Mouse (Mus musculus): ENCODE measurements around the gene Zscan21. TPM values are rescaled to one million over a fixed set of nuclear protein-coding genes. Genes with fewer than 3 reads are reported as not detected.
A peak's percentile ranks its signal among the peaks of the same experiment; 100 is the strongest.

Gene Zscan21
- total RNA-seq, 2 experiments from 2014 or later = 12.7 to 17.0 TPM

DNA sequence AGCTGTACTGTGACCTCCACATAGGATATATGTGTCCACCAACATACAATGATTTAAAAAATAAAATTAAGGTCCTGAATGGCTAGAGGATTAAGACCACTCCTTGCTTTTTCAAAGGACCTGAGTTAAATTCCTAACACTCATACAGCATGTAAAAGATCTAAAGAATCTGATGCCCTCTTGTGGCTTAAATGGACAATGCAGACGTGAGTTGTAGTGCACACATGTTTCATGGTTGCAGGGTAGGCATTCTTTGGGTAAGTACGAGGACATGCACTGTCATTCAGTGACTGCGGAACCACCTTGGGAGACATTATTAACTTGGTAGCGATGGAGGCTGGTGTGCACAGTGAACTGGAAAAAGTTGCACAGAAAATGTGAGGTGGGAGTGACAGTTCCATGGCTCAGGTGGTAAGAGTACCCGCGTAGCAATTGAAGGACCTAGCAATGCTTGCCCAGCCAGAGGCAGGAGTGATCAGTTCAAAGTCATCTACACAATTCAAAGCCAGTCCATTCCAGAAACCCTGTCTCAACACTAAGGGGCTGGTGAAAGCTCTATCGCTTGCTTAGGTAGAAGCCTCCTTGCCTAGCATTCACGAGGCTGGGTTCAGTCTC lies 21.3 kb downstream of the Zscan21 start:
- no peak for DNase-seq
- TF ChIP-seq CTCF (IDR thresholded peaks at IDR 0.05) = peak; percentile 65
- Histone ChIP-seq H3K27ac (no peak overlapping the region), H3K4me3 (no peak overlapping the region)
- intact Hi-C loops (cut with DNase I) = no loop called here

DNA sequence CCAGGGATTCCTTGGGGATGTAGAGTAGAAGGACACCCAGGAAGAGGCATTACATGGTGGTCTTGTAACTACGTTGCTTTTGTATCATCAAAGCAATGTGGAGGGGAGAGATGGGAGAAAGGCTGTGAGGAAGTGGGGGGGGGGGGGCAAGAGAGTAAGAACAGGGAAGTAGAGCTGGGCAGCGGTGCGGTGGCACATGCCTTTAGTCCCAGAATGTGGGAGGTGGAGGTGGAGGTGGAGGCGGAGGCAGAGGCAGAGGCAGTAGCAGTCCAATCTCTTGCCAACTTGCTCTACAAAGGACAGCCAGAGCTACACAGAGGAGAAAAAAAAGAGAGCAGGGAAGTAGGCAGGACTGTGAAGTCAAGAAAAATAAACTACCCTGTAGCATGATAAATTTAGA lies 21.9 kb downstream of the Zscan21 start:
- no peak overlapping the region for H3K27ac ChIP-seq
- no peak for DNase-seq
- TF ChIP-seq CTCF (IDR thresholded peaks at IDR 0.05) = no peak
- intact Hi-C loops (cut with DNase I) = no loop called here
- H3K4me3 ChIP-seq = no peak overlapping the region

DNA sequence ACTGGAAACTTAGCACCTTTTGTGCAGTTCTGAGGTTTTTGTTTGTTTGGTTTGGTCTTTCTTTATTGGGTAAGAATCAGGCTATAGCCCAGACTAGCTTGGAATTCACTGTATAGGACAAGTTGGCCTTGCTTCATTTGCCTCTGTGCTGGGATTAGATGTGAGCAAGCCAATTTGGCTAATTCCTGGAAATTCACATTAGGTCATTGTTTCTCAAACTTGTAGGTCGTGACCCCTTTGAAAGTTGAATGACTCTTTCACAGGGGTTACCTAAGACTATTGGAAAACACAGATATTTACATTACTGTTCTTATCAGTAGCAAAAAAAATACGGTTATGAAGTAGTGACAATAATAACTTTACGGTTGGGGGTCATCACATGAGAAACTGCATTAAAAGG lies 37.7 kb downstream of the Zscan21 start:
- H3K4me3 ChIP-seq = peak overlapping the region; percentile 84

DNA sequence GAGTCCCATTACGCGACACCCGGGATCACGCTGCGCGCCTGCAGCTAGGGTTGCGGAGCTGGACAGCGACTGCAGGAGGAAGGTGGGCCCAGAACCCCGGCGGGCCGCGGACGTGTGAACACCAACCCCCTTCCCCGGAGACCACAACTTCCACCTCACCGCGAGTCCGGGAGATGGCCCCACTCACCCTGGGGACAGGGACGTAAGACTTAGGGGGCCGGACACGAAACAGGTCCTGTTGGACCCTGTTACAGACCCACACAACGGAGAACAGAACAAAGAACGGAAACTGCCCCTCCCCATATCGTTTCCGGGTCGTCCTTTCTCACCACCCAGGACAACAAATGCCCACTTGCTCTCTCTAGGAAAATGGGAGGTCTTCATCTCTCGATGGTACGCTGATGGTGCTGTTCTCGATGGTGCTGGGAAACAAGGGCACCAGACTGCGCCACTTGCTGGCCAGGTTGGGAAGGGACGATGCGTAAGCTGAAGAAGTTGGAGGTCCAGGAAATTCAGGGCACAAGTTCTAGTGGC lies 38.8 kb downstream of the Zscan21 start, which contains the start of gene Zfp113:
Gene Zfp113 (minus strand): TSS at position 302 of the 534 bp plus-strand sequence.
- peak; percentile 88 for TF ChIP-seq CTCF (IDR thresholded peaks at IDR 0.05)
- peak; percentile 88 for DNase-seq
- intact Hi-C loops (cut with DNase I) = loop anchor here (1.0 to 5.0 kb wide), 2 partner anchors 38 to 68 kb away; partner anchors contain the start of gene Zkscan1
- Histone ChIP-seq H3K4me3 (peak within 1 kb of the TSS; percentile 84), H3K27ac (peak within 1 kb of the TSS; percentile 96)

More for the DNA sequence above, 37.7 kb downstream of the Zscan21 start:
- TF ChIP-seq CTCF (IDR thresholded peaks at IDR 0.05) = no peak
- no peak overlapping the region; the same call in 1 of the 2 replicates for H3K27ac ChIP-seq
- intact Hi-C loops (cut with DNase I) = no loop called here
- DNase-seq = no peak

DNA sequence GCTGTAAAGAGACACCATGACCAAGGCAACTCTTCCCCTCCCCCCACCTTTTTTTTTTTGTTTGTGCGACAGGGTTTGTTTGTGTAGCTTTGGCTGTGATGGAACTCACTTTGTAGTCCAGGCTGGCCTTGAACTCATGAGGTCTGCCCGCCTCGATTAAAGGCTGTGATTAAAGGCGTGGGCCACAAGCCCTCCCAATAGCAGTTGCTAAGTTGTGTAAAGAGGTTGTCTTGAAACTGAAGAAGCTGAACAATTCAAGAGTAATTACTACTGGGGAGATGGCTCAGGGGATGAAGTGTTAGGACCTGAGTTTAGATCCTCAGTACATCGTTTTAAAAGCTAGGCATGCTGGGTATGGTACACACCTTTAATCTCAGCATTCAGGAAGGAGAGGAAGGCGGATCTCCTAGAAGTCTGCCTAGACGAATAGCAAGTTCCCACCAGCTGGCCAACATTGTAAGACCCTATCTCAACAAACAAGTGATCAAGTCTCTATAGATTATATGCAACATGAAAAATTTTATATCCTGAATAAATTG lies 43.6 kb downstream of the Zscan21 start:
- intact Hi-C loops (cut with DNase I) = no loop called here
- no peak for DNase-seq
- peak overlapping the region; percentile 83 for H3K27ac ChIP-seq
- H3K4me3 ChIP-seq = peak overlapping the region; percentile 87
- TF ChIP-seq CTCF (IDR thresholded peaks at IDR 0.05) = no peak

DNA sequence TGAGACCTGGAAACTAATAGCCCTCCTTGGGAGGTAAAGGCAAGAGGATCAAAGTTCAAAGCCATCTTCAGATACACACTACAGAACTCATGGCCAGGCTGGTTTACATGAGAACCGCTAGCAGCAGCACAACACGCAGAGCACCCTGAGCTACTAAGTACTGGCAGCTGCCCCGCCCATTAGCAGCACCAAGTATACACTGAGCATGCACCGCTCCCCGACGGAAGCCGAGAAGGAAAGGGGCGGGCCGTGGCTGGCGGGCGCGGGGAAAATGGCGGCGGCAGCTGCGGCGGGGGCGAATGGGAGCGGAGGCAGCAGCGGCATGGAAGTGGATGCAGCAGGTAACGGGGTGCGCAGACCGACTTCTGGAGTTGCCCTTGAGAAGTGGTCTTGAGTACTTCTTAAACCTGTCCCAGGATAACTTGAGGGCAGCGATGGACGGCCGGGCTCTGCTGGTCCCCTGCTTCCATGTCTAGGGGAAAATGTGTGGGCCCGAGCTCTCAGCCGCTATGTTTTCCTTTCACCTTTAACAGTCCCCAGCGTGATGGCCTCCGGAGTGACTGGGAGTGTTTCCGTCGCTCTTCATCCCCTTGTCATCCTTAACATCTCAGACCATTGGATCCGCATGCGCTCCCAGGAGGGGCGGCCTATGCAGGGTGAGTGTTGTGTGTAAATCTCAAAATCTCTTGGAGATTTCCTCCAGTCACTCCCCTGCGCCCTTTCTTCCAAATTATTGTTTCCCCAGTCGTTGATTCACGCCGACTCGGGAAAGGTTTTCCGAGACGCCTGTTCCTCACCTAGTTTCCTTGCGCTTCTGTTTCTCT lies 44.4 kb downstream of the Zscan21 start, which contains the start of gene Cops6:
Gene Cops6 (plus strand): TSS at position 230 of the 824 bp plus-strand sequence.
- Histone ChIP-seq H3K4me3 (peak within 1 kb of the TSS; percentile 87), H3K27ac (peak within 1 kb of the TSS; percentile 83)
- peak; percentile 96 for DNase-seq
- no peak for TF ChIP-seq CTCF (IDR thresholded peaks at IDR 0.05)
- intact Hi-C loops (cut with DNase I) = no loop called here

DNA sequence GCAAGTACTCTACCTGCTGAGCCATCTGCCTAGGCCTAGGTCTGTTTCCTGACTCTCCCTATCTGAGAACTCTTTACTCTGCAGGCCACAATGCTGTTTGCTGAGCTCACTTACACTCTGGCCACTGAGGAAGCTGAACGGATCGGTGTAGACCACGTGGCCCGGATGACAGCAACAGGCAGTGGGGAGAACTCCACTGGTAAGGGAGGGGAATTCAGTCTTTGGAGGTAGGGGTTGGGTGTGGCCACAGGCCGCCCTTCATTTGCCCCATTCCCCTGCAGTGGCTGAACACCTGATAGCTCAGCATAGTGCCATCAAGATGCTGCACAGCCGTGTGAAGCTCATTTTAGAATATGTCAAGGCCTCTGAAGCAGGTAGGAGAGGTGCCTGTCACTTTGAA lies 46.3 kb downstream of the Zscan21 start:
- no peak for TF ChIP-seq CTCF (IDR thresholded peaks at IDR 0.05)
- no peak for DNase-seq
- Histone ChIP-seq H3K4me3 (no peak overlapping the region), H3K27ac (no peak overlapping the region)
- intact Hi-C loops (cut with DNase I) = no loop called here

DNA sequence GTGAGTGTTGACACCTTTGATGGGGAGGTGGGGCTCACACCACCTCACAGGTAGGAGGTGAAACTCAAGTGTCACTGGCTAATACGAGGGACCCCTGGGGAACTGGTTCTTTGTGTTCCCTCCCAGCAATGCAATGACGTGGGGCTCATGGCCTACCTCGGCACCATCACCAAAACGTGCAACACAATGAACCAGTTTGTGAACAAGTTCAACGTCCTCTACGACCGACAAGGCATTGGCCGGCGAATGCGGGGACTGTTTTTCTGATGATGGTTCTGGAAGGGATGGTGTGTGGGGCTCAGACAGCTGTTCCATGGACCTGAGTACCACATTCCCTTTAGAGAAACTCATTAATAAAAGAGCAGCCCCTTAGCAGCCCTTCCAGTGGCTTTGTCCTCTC lies 46.9 kb downstream of the Zscan21 start:
- intact Hi-C loops (cut with DNase I) = no loop called here
- DNase-seq = no peak

DNA sequence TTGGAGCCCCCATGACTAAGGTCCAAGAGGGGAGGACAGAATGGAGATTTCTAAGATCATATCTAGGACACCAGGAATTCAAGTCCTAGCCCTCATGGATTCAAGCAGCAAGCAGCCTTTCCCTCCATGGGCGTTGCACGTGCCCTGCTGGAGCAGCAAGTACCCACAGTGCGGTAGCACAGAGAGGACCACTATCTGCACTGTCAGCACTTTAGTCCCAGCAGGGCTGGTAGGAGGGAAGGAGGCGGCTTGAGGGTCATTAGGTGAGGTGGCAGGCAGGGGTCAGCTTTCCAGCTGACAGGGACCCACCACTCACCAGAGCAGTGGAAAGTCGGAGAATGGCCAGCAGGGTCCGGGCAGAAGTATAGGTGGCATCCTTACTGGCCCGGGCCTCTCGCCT lies 48.9 kb downstream of the Zscan21 start:
- no peak for DNase-seq
- H3K27ac ChIP-seq = no peak overlapping the region
- H3K4me3 ChIP-seq = no peak overlapping the region
- intact Hi-C loops (cut with DNase I) = no loop called here
- TF ChIP-seq CTCF (IDR thresholded peaks at IDR 0.05) = no peak

More for the DNA sequence above, 46.9 kb downstream of the Zscan21 start:
- TF ChIP-seq CTCF (IDR thresholded peaks at IDR 0.05) = no peak
- H3K4me3 ChIP-seq = no peak overlapping the region
- no peak overlapping the region for H3K27ac ChIP-seq

DNA sequence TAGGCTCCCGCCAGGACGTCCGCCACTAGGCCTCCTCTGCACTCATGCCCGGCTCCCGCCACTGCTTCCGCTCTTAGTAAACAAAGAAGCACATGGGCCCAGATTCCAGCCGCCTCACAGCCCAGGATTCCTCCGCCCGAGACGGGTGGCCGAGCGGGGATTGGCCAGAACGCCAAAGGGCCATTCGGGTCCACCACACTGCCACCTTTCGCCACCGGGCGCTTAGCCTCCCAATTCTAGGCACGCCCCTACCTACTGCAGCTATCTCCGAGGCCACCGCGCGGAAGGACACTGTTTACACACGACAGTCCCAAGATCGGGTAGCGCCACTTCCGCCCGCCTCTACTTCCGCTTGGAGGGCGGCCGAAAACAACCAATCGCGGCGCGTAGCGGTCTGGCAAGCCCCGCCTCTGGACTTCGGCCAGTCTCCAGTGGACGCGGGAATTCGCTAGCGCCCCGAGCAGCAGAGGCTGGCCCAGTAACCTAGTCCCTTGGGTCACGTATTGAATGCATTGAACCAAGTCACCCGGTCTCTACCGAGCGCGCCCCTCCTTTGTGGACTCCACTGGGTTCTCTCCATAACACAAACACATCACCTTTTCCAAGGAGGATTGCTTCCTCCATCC lies 54.3 kb downstream of the Zscan21 start:
- intact Hi-C loops (cut with DNase I) = loop anchor here (1.0 to 10.0 kb wide), 3 partner anchors 16 to 639 kb away; partner anchors contain the start of genes Cnpy4, Epo, Gnb2 and Mepce
- DNase-seq = peak; percentile 98
- peak overlapping the region; percentile 79 for H3K4me3 ChIP-seq
- peak; percentile 20; the same call in 1 of the 2 replicates for TF ChIP-seq CTCF (IDR thresholded peaks at IDR 0.05)
- H3K27ac ChIP-seq = peak overlapping the region; percentile 92

DNA sequence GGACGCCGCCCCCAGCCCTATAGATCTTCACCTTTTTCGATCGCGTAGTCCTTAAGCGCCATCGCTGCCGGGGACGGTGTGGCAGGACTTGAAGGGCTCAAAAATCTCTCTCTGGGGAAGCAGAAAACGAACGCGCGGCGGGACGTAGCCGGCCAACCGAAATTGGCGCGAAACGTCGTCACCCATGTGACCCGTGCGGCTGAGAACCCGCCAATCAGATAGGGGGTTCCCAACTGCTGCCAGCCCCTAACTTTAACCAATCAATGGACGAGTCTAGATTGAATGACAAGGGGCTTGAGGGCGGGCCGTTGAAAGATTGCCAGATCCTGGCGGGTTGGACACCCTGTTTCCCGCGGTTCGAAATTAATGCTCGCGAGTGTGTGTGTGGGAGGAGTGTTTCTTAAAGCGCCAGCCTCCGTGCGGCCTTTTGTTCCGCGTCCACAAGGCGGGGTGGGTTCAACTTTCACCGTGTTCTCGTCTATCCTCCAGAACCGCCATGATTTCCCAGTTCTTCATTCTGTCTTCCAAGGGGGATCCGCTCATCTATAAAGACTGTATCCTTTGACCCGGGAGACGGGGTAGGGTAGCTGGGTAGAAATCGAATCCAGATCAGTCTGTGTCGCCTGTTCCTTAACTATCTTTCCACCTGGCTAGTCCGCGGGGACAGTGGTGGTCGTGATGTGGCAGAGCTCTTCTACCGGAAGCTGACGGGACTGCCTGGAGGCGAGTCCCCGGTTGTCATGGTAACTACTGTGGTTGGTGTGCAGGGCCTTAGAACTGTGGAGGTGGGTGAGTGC lies 55.2 kb downstream of the Zscan21 start, which contains the start of the genes Ap4m1 and Mcm7:
Gene Ap4m1 (plus strand): TSS at position 308 of the 797 bp plus-strand sequence.
Gene Mcm7 (minus strand): TSS at position 728 of the 797 bp plus-strand sequence.
- peak; percentile 27; the same call in 1 of the 2 replicates for TF ChIP-seq CTCF (IDR thresholded peaks at IDR 0.05)
- DNase-seq = peak; percentile 98
- Histone ChIP-seq H3K27ac (peak within 1 kb of the TSS; percentile 92), H3K4me3 (peak within 1 kb of the TSS; percentile 79)
- intact Hi-C loops (cut with DNase I) = loop anchor here (1.0 to 10.0 kb wide), 3 partner anchors 15 to 640 kb away; partner anchors contain the start of genes Cnpy4, Epo, Gnb2 and Mepce

Measured in gastrocnemius, adult 2 months (tissue).